ENCODE assay signal across 30 mouse cellular contexts in the genomic region with DNA sequence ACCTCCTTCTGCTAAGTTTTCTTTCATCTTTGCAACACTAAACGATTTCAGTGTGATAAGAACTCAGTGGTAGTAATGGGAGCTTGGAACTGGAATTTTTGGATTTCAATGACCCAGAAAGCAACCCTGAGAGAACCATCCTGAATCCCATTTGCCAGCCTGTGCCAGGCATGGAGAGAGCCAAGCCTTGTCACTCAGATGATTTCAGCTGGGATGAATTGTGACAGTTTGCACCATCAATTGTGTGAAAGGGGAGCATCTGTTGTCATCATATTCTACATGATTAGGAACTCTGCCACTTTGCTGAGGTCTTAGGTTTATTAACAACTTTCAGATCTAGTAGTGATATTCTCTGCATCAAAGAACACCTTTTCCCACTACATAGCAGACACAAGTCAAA.
DNase-seq lines count a peak whose midpoint lies in the region; ATAC-seq lines count a peak whose summit lies in the region.
"Had no signal": no experiment of that assay in that cellular context is flagged by ENCODE, and none has a peak within 500 bp of the region (broad histone marks: within the 10 kb centered on the region; RNA-seq: fewer than 3 reads in every experiment).

No protein-coding gene starts in this region.

- H3K4me3 ChIP-seq in forebrain, embryonic 16.5 days (replicated peaks; ENCODE audit: low read length): no peak overlapping the region
- no peak overlapping the region for H3K4me3 ChIP-seq in forebrain, embryonic 11.5 days (ENCODE audit: low read depth, low read length)
- H3K4me3 ChIP-seq: gastrocnemius, adult 2 months; heart, adult 2 months; heart, embryonic 12.5 days; limb, embryonic 13.5 days; lung, embryonic 15.5 days; neural tube, embryonic 13.5 days had no signal

- H3K9ac ChIP-seq in forebrain, embryonic 16.5 days (replicated peaks; ENCODE audit: low read depth, low read length): no peak overlapping the region
- H3K9ac ChIP-seq in forebrain, embryonic 11.5 days (ENCODE audit: low read length): no peak overlapping the region
- H3K9ac ChIP-seq: heart, embryonic 12.5 days; hindbrain, embryonic 14.5 days; limb, embryonic 13.5 days; lung, embryonic 15.5 days; neural tube, embryonic 13.5 days had no signal

- no peak overlapping the region for H3K27ac ChIP-seq in forebrain, embryonic 16.5 days (ENCODE audit: low read length)
- H3K27ac ChIP-seq in forebrain, embryonic 11.5 days (ENCODE audit: low read depth, low read length): no peak overlapping the region
- H3K27ac ChIP-seq: gastrocnemius, adult 2 months; heart, adult 2 months; hindbrain, embryonic 14.5 days; limb, embryonic 13.5 days; lung, embryonic 15.5 days; neural tube, embryonic 13.5 days had no signal

- DNase-seq in forebrain, embryonic 11.5 days (ENCODE audit: low spot score): no peak
- DNase-seq in layer of hippocampus, postnatal 36 days: peak; percentile 2 to 3
- DNase-seq in layer of hippocampus, adult 11-12 months (ENCODE audit: low spot score): no peak
- peak; percentile 1 for DNase-seq in brain, adult 2 months (ENCODE audit: low read depth, low spot score)
- peak; percentile 2 for DNase-seq in brain, embryonic 18.5 days (ENCODE audit: low read depth, low spot score)
- no peak for DNase-seq in right cerebral cortex, adult 18-20 months
- DNase-seq: adrenal gland, adult 2 months; B cell, adult 2 months; cerebellum, adult 11-12 months; cerebellum, postnatal 36 days; gastrocnemius, adult 2 months; gastrocnemius, postnatal 36 days; heart, adult 2 months; heart, postnatal 4 days; kidney, adult 11 months; kidney, postnatal 14 days; lung, postnatal 36 days; spleen, adult 18-20 months; thymus, adult 18-20 months; thymus, postnatal 25 days had no signal

- peak; percentile 45; the same call in 1 of the 2 replicates for ATAC-seq in forebrain, embryonic 16.5 days
- ATAC-seq in forebrain, embryonic 11.5 days (replicated peaks; ENCODE audit: low FRiP score): no peak
- ATAC-seq: activated CD4-positive, CD25-positive, alpha-beta regulatory T cell, adult 4 months; inflammation-experienced regulatory T-cells, adult 6 months had no signal

- no peaks in the 10 kb centered on the region for H3K27me3 ChIP-seq in forebrain, embryonic 16.5 days (replicated peaks; ENCODE audit: control insufficient read depth, insufficient read depth, low read length)
- H3K27me3 ChIP-seq in forebrain, embryonic 11.5 days (ENCODE audit: control insufficient read depth, insufficient read depth, low read length): no peaks in the 10 kb centered on the region
- H3K27me3 ChIP-seq: heart, embryonic 12.5 days; limb, embryonic 13.5 days; lung, embryonic 15.5 days; neural tube, embryonic 13.5 days had no signal

- 64% methylated on average over 1 of the region's 1 CpGs for WGBS in forebrain, embryonic 16.5 days
- WGBS in forebrain, embryonic 11.5 days: 69% methylated on average over 1 of the region's 1 CpGs

- H3K4me2 ChIP-seq in forebrain, embryonic 16.5 days (ENCODE audit: low read length): no peak overlapping the region
- no peak overlapping the region for H3K4me2 ChIP-seq in forebrain, embryonic 11.5 days (ENCODE audit: low read depth, low read length, severe bottlenecking)
- H3K4me2 ChIP-seq: heart, embryonic 12.5 days; hindbrain, embryonic 14.5 days; limb, embryonic 13.5 days; liver, embryonic 11.5 days; lung, embryonic 15.5 days; midbrain, embryonic 11.5 days; neural tube, embryonic 13.5 days had no signal

- no peaks in the 10 kb centered on the region for H3K4me1 ChIP-seq in forebrain, embryonic 16.5 days (replicated peaks; ENCODE audit: control insufficient read depth, insufficient read depth, low read length)
- H3K4me1 ChIP-seq in forebrain, embryonic 11.5 days (replicated peaks; ENCODE audit: control insufficient read depth, insufficient read depth, low read length): no peaks in the 10 kb centered on the region
- H3K4me1 ChIP-seq: heart, embryonic 12.5 days; limb, embryonic 13.5 days; lung, embryonic 15.5 days; neural tube, embryonic 13.5 days had no signal

- no peaks in the 10 kb centered on the region for H3K9me3 ChIP-seq in forebrain, embryonic 16.5 days (ENCODE audit: control insufficient read depth, low read length)
- no peaks in the 10 kb centered on the region for H3K9me3 ChIP-seq in forebrain, embryonic 11.5 days (ENCODE audit: control insufficient read depth, low read length)
- H3K9me3 ChIP-seq: limb, embryonic 13.5 days; lung, embryonic 15.5 days; neural tube, embryonic 13.5 days had no signal

- H3K36me3 ChIP-seq in forebrain, embryonic 16.5 days (ENCODE audit: control insufficient read depth, insufficient read depth): no peaks in the 10 kb centered on the region
- no peaks in the 10 kb centered on the region for H3K36me3 ChIP-seq in forebrain, embryonic 11.5 days (ENCODE audit: control insufficient read depth, insufficient read depth, low read length)
- H3K36me3 ChIP-seq: heart, embryonic 12.5 days; limb, embryonic 13.5 days; lung, embryonic 15.5 days; neural tube, embryonic 13.5 days had no signal

Comparison
In these comparisons a context has a peak if more than half of its experiments do, and no peak if none do; other contexts are left out.
1. DNase-seq: peak in layer of hippocampus, postnatal 36 days (2 of 2), brain, adult 2 months (single experiment) and brain, embryonic 18.5 days (single experiment); none in forebrain, embryonic 11.5 days (single experiment), layer of hippocampus, adult 11-12 months (single experiment) and right cerebral cortex, adult 18-20 months (single experiment).